Mouse (Mus musculus) C2C12 (cell line): ENCODE measurements around the gene Slc25a48.

Source experiments
- CEBPB ChIP-seq: IDR thresholded peaks from one replicate; pipeline ENCODE4 v1.6.1; 2011; ENCODE audit warnings: low read depth, mild to moderate bottlenecking, control low read depth, moderate library complexity
- CTCF ChIP-seq: IDR thresholded peaks from one replicate; pipeline ENCODE4 v1.5.1; 2011; ENCODE audit not compliant: control insufficient read depth, insufficient read depth, insufficient read length
- FOSL1 ChIP-seq: IDR thresholded peaks from one replicate; pipeline ENCODE4 v1.8.0; 2011; ENCODE audit warnings: mild to moderate bottlenecking, low read length; ENCODE audit not compliant: poor library complexity, insufficient read depth, severe bottlenecking
- MAX ChIP-seq: IDR thresholded peaks from one replicate; pipeline ENCODE4 v1.6.1; 2011; ENCODE audit warnings: mild to moderate bottlenecking, control low read depth
- MYOD1 ChIP-seq: IDR thresholded peaks from one replicate; pipeline ENCODE4 v1.6.1; 2011; ENCODE audit warnings: low read depth; ENCODE audit not compliant: control insufficient read depth, insufficient read length
- MYOG ChIP-seq: IDR thresholded peaks from one replicate; pipeline ENCODE4 v1.6.1; 2011; ENCODE audit not compliant: control insufficient read depth, insufficient read length; ENCODE audit errors: extremely low read depth
- USF1 ChIP-seq: IDR thresholded peaks from one replicate; pipeline ENCODE4 v1.6.1; 2011; ENCODE audit warnings: low read depth, mild to moderate bottlenecking, control low read depth, moderate library complexity

- TF ChIP-seq CTCF = no peak
- TF ChIP-seq CEBPB = no peak
- no peak for TF ChIP-seq MYOD1
- no peak for TF ChIP-seq MAX
- no peak for TF ChIP-seq USF1
- no peak for TF ChIP-seq MYOG
- TF ChIP-seq FOSL1 = no peak
These were observed 44.0 kb downstream of the Slc25a48 start, which contains the start of gene Il9 for GRCm38 (mm10) chr13:56482146-56482545.
